Mouse (Mus musculus) embryo, embryonic 10 days (tissue): Measurements from ENCODE around the gene Lsm4.

Experiments
- DNase-seq: peaks from one replicate; pipeline ENCODE4 v3.0.0-alpha.2; 2015; ENCODE audit warnings: low spot score

Lsm4 gene

GRCm38 (mm10) chr8:70678679-70679078 lies 5.6 kb downstream of the Lsm4 start:
- DNase-seq: no peak

GRCm38 (mm10) chr8:70679404-70679803 lies 6.4 kb downstream of the Lsm4 start:
- no peak for DNase-seq

GRCm38 (mm10) chr8:70680039-70680438 lies 7.0 kb downstream of the Lsm4 start:
- no peak for DNase-seq

DNA sequence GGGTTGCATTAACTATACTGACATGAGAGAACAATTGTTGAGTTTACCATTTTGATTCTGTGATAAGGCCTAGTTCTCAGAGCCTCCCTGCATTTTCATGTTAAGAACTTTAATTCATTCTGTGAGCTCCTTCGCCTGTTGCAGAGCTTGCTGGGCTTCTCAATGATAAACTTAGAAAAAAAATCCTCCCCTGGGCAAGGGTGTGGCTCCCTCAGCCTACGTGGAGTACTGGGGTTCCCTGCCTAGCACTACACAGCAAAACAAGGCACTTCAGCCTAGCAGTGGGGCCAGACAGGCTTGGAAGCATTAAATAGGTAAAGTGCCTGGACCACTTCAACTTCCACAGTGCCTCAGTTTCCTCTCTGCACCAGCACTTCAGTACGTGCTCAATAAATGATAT lies 8.4 kb downstream of the Lsm4 start:
- no peak for DNase-seq

DNA sequence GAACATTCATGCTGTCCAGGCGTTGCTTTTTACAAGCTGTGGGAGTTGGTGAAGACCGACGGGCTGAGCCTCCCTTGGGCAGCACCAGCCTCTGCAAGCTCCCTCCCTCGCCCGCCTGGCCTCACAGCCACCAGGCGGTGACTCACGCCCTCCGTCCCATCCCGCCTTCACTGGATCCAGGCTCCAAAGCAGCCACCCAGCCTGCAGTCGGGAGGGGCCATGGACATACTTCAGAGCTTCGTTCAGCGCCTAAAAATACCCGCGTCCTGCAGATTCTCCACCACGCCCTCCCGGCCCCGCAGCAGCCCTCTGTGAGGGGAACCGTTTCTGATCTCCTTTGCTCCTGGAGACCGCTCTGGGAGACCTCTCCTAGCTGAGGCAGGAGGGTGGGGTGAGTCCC lies 9.1 kb downstream of the Lsm4 start:
- DNase-seq: peak; percentile 72

DNA sequence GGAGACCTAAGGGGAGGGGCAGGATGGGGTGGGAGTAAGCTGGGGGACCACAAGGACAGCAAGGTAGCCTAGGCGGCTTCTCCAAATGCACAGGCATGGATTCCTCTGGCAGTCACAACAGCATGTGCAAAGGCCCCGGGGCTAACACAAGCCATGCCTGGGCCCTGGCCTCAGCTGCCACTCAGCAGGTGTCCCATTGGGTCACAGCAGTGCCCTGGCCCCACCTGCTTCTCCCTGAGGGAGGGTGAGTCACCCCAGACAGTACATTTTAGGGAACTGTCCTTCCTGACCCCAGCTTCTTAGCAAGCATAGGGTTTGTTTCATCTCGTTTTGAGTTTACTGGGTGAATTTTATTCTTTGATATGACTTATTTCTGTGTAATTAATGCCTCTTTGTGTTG lies 9.6 kb downstream of the Lsm4 start:
- DNase-seq: no peak

- no peak for DNase-seq
These were observed 11.2 kb downstream of the Lsm4 start for GRCm38 (mm10) chr8:70684291-70684690.

DNA sequence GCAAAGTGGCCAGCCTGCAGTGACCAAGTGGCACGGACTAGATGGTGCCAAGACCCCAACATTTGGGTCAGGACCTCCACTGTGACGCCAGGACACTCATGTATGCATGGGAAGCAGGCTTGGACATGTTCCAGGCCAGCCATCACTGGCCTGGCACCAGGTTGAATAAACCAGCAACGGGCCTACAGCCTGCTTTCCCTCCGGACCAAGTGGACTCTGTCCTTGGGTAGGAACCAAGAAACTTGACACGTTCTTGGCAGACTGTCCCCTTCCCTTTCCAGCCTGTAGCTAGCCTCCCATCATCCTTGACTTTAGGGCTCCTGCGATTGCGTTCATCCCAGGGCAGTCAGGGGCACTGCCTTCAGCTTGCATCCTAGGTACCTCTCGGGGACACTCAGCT lies 14.5 kb downstream of the Lsm4 start:
- no peak for DNase-seq

DNA sequence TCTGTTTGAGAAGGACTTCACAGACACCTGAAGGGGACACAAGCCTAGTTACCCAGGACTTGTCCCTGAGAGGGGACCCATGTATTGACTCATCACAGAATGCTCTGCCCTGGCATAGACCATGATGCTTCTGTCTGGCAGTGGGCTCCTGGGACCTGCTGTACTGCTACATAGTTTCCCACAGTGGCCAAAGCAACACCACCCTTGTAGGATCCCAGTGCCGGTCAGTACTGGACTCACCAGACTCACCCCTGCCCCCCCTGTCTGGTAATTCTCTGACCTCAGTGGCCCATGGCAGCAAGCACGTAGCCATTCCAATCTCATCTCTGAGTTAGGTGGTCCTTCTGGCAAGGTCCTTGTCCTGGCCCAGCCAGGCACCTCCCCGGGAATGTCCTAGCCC lies 15.1 kb downstream of the Lsm4 start:
- DNase-seq: no peak

DNA sequence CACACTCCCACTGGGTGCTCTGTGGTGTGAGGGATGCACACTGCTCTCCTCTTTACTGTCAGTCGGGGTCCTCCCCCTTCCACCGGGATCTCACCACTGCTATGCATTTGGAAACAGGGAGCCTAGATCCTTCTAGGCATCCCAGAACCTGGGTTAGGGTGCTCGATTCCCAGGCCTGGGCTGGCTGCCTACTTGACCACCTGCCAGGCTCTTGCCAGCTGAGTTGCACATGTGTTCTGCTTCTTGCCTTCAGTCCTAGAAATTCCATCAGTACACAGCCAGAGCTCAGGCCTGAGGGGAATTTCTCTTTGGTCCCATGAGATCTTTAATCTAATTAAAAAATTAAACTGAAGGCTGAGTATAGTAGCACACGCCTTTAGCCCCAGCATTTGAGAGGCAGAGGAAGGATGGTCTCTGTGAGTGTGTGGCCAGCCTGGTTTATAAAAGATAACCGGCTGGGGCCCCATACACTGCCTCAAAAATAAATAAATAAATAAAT lies 16.9 kb downstream of the Lsm4 start:
- DNase-seq: no peak

- no peak for DNase-seq
These were observed 18.2 kb downstream of the Lsm4 start for GRCm38 (mm10) chr8:70691230-70691629.

GRCm38 (mm10) chr8:70691727-70692231 lies 18.7 kb downstream of the Lsm4 start:
- DNase-seq: peak; percentile 96

GRCm38 (mm10) chr8:70693636-70694035 lies 20.6 kb downstream of the Lsm4 start:
- no peak for DNase-seq

DNA sequence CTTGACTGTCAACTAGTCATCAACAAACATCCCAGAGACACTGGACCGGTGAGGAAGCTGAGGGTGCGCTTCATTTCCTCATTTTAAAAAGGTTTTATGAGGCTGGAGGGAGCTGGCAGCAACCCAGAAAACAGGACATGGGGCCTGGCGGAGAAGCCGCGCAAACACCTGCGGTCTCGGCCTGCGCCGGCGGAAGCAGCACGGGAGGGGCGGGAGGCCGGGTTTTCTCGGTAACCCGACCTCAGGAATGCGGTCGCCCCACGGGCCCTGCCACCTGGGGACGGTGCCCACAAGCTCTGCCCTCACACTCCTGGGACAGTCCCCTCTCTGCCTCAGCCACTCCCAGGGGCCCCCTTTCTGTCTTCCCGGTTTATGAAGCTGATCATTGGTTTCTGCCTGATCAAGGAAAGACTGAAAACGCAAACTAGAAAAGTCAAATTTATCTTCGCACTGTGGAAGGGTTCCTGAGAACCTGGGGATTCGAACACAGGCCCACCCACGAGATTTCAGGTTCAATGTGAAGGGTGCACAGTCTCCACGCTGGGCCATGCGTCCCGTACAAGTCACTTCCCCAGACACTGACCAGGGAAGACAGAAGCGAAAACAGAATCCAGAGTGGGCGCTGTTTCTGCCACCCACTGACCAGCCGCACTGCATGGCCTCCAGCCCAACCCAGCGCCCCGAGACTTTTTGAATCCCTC lies 22.4 kb downstream of the Lsm4 start:
- no peak for DNase-seq

GRCm38 (mm10) chr8:70696019-70696885 lies 23.2 kb downstream of the Lsm4 start:
- peak; percentile 71 for DNase-seq

GRCm38 (mm10) chr8:70696946-70697345 lies 23.9 kb downstream of the Lsm4 start:
- DNase-seq: no peak

DNA sequence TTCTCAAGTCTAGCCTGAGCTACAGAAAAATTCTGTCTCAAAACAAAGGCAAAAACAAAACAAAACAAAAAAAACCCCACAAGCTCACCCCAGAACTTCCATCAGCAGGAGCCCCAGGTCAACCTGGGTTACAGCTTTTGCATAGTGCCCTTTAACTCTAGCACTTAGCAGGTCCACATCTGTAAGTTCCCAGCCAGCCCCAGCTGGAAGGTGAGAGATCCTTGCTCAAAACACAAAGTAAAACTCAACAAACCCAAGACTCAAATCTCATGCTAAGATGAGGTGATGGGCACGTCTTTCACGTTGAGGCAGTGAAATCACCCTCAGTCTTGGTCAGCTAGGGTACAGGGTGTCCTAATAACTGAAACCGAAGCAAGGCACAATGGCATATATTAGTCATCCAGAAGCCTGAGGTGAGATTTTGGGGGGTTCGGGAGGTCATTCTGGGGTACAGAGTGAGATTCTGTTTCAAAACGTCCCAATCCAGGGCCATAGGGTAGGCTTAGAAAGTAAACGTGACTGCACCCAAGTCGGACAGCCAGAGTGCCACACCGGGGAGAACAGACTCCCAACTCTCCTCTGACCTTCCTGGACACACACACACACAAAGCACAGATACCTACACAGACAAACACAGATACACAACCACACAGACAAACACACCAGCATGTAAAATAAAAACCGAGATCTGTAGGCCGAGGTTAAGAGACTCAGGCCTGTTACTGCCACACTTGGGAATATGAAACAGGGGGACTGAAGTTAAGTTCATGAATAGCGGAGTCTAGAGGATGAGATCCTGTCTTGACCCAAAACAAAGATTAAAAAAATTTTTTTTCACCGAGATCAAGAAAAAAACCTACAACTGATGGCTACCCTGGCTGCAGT lies 24.6 kb downstream of the Lsm4 start:
- DNase-seq: no peak

DNA sequence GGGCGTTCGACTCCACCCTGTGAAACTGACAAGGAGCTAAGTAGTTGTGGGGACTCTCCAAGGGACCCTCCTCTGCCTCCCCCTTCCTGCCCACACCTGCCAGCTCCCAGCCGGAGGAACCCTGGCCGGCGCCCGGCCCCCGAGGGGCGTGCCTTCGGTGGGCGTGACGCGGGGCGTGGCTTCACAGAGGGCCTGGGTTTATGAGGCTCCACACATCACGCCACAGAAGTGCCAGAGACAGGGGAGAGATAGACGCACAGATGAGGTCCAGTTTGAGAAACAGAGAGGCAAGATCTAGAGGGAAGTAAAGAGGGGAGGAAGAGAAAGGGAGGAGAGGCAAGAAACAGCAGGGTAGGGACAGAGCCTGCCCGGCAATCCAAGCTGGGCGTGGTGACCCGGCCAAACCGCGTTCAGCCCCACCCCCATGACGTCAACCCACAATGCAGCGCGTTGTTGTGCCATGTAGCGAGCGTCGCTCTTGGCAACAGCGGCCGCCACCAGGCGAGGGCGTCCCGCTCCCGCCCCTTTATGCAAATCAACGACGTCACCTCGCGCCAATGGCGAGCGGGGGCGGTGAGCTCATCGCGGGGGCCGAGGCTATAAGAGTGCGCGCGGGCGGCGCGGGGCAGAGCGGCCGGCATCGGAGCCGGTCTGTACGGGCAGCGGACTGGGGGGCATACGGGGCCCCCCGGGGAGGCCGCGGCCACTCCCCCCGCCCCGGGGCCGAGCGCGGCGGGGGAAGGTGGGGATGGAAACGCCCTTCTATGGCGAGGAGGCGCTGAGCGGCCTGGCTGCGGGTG lies 25.5 kb downstream of the Lsm4 start, which contains the start of gene Jund:
Gene Jund (plus strand): TSS at position 640 of the 800 bp plus-strand sequence.
- DNase-seq: peak; percentile 100

- no peak for DNase-seq
These were observed 26.2 kb downstream of the Lsm4 start for GRCm38 (mm10) chr8:70699116-70699833.

DNA sequence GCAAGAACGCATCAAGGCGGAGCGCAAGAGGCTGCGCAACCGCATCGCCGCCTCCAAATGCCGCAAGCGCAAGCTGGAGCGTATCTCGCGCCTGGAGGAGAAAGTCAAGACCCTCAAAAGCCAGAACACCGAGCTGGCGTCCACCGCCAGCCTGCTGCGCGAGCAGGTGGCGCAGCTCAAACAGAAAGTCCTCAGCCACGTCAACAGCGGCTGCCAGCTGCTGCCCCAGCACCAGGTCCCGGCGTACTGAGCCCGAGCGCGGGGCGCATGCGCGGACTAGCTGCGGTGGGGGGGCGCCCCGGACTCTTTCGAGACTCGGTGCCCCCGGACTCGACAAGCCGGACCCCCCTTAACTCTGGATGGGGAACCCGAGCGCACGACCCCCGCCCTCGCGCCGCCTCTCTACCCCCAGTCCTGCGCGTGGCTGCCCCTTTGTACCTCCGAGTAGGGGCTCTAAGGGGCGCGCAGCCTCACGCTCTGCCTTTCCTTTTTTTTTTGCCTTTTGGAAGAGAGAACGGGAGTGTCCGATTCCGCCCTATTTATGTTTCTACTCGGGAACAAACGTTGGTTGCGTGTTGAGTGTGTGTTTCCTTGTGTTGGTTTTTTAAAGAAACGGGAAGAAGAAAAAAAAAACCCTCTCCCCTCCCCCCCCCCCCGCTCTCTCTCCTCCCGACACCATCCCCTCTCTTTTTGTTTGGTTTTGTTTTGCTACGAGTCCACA lies 26.9 kb downstream of the Lsm4 start:
- DNase-seq: peak; percentile 85
